Mouse (Mus musculus): ENCODE measurements at regions not wholly inside any gene's neighbourhood (a gene's known extent, or its start where the extent isn't known, plus 50 kb on each side); places are given as distances from the start of the nearest gene placed in this dataset.

DNA sequence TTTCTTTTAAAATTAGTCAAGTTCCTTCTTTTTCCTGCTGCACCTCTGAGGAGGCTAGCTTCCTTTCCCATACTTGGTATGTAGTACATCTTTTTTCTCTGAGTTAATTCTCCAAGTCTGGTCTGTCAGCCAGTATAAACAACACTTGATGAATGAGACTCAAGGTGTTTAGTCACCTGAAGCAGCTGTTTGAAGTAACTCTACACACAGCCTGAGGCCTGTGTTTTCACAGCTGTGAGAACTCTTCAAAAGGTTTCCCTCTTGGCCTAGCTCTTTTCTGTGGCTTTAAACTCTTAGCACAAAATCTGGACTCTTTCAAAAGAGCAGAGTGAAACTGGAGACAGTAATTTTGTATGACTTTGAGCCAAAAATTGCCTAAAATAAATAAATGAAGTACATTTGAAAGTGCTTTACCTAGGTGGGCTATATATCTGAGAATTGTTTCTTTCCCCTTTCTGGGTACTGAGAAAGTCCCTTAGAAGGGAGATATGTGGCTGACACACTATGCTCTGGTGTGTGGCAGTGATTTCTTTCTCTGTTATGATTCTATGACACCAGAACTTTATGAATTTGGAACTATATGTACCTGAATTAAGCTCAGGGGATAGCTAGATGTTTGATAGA lies 1070.2 kb upstream of the Zeb2 start:
- no peak for DNase-seq (ENCODE audit: low spot score in 2 of 2)

DNA sequence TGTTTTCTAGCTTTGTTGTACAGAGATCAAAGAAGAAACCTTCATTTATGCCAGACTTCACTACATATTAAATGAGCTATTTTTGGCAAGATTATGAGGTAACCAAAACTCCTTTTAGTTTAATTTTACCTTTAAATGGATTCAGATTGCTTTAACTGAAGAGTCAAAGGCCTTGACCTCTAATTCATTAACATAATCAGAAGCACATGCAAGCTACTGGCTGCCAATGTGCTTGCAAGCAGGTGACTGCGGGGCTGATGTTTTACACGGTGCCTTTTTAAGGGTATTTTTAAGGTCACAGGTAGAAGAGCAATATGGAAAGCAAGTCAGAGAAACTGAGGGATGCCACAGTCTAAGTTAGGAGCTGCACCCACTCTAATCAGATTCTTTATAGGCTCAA lies 1066.0 kb upstream of the Zeb2 start:
- no peak for DNase-seq (ENCODE audit: low spot score in 2 of 2)

DNA sequence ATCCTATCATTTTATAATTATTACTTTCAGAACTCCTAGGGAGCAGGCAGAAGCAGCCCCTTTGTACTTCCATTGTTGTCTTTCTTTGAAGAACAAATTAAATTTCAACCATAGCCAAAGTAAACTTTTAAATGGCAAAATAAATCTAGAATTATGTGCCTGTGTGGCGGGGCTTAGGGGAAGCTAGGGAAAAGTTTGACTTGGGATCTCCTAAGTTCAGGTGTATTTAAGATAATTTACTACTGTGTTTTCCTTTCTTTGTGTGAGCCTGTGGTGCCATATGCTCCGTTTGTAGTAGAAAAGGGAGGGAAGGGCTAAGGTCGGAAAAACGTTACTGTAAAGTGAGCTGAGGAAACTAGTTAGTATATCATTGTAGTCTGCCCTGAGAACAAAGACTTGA lies 1062.5 kb upstream of the Zeb2 start:
- DNase-seq (ENCODE audit: low spot score in 2 of 2), result no peak

DNA sequence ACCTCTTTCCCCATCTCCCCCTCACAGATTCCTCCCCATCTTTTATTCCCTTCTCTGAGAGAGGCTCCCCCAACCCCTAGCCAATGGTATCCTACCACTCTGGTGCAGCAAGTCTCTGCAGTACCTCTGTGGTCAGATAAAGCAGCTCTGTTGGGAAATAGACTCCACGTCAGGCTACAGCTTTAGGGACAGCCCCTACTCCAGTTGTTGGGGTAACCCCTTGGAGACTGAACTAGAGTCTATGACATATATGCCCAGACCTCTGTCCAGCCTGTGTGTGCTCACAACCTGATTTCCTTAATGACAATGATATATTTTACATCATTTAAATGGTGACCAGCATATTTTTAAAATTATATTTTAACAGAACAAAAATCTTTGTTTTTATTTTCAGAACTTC lies 1051.3 kb upstream of the Zeb2 start:
- no peak for DNase-seq (ENCODE audit: low spot score in 2 of 2)

DNA sequence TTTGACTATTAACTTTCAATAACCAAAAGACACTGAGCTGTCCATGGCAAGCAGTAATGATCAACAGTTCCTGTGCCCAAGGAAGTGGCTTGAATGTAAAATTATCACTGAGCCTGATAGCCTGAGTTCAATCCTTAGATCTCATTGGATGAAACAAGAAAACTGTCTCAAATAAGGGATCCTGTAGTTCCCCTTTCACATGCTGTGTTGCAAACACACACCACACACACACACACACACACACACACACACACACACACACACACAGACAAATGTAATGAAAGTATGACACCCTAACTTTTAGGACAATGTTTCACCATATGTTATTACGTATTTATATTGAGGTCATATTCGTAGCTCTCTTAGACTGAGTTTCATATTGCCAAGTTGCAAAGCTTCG lies 1032.7 kb upstream of the Zeb2 start:
- no peak for DNase-seq (ENCODE audit: low spot score in 2 of 2)

GRCm38 (mm10) chr2:46119871-46120270 lies 1002.7 kb upstream of the Zeb2 start:
- no peak for DNase-seq (ENCODE audit: low spot score in 2 of 2)

DNA sequence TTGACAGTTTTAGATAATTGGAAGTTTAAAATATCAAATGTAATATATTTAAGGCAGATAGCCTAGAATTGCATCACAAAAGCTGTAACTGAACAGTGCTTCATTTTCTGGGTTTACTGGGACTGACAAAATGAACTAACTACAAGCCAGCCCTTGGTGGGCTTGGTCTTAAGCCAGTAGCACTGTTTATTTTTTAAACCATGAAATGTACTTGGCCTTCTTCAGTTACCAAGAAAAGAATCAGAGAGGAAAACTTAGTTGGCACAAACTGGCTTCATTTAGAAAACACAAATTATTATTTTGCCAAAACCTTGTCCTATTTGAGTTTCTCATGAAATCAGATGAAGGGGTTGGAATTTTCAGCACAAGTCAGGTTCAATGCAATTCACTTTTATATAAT lies 989.8 kb upstream of the Zeb2 start:
- peak in 1 of 2 experiments; percentile 4 for DNase-seq (ENCODE audit: low spot score in 2 of 2)

- DNase-seq (ENCODE audit: low spot score in 2 of 2), result no peak
Observed at GRCm38 (mm10) chr2:46065034-46065802, 948.0 kb upstream of the Zeb2 start.

DNA sequence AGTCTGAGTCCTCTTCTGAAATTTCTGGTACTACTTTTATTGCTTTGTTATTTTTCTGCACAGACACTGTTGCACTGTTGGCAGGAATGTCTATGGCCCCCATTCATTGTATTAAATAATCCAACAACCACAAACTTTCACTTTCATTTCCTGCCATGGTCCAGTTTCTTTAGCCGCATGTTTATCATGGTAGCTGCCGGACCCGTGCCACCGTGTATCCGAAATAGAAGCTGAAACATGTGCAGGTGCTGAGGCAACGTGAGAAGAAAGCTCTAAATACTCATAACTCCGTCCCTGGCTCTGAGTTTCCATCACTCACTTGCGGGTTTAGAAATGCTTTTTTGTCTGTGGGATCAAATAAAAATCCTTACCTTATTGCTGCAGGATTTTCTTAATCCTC lies 938.5 kb upstream of the Zeb2 start:
- no peak for DNase-seq (ENCODE audit: low spot score in 2 of 2)

- no peak for DNase-seq (ENCODE audit: low spot score in 2 of 2)
Observed at GRCm38 (mm10) chr2:46054902-46055301, 937.7 kb upstream of the Zeb2 start.

GRCm38 (mm10) chr2:46021854-46022253 lies 904.7 kb upstream of the Zeb2 start:
- DNase-seq (ENCODE audit: low spot score in 2 of 2), result no peak

DNA sequence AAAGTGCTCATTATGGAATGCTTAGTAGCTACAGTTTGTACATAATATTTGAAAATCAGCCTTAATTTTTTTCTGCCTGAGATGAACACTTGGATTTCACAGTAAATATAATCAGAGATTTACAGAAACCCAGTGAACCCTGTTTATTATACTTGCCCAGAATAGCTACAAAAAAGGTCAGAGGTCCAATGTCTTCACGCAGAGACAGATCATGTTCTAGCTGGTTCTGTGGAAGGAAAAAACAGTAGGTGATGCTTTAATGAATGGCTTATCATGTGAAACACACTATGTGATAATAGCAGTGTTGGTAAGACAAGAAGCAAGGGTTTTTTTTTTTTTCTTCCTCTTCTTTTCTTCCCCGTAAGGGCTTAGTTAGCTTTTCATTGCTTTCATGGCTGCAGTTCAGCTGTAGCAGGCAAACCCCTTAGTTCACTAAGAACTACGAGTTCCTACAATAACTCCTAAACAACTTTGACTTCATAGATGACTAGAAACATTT lies 896.6 kb upstream of the Zeb2 start:
- no peak for DNase-seq (ENCODE audit: low spot score in 2 of 2)

DNA sequence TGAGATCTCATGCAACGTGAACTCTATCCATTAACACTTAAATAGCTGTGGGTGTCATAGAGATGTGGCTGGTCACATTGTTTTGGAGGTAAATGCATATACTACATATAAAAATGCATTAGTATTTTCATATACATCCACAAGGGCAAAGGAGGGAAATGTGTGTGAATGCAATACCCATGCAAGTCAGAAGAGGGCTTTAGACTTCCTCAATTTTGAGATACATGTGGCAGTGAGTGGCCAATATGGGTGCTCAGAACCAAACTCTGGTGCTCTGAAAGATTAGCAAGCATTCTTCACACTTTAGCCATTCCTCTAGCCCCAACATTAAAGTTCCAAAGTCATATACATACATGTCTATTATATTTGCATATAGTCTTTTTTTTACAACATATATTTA lies 895.5 kb upstream of the Zeb2 start:
- no peak for DNase-seq (ENCODE audit: low spot score in 2 of 2)

DNA sequence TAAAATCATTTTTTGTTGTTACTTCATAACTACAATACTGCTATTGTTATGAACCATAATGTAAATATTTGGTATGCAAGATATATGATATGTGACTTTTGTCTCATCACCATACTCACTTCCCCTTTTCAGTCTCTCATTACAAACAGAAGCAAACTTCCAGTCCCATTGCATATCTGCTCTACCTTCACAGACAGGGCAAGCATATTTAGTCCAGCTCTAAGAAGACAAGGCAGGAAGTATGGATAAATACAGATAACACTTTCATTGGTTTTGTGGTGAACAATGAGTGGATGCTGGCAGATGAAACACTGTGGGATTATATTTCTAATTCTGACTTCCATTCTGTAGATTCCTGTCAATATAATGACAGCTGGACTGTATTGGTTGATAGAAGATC lies 858.0 kb upstream of the Zeb2 start:
- DNase-seq (ENCODE audit: low spot score in 2 of 2), result no peak

DNA sequence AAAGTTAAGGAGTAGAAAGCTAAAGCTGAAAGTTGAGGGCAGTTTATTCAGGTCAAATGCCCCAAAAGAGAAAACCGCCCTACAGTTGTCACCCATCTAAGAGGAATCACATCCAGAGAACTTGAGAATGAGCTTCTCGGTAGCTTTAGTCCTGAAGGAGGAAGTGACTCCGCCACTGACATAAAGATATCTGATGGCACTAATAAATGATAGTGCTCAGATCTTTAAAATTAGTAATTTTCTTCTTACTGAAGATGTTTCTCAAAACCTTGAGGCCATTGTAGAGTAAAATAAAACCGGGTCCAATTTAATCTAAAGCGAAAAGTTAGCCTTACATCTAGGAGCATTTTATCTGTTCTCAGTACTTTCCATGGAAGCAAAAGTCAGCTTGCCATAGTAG lies 851.4 kb upstream of the Zeb2 start:
- DNase-seq (ENCODE audit: low spot score in 2 of 2), result no peak

- DNase-seq (ENCODE audit: low spot score in 2 of 2), result no peak
Observed at GRCm38 (mm10) chr2:45956792-45957330, 839.7 kb upstream of the Zeb2 start.

DNA sequence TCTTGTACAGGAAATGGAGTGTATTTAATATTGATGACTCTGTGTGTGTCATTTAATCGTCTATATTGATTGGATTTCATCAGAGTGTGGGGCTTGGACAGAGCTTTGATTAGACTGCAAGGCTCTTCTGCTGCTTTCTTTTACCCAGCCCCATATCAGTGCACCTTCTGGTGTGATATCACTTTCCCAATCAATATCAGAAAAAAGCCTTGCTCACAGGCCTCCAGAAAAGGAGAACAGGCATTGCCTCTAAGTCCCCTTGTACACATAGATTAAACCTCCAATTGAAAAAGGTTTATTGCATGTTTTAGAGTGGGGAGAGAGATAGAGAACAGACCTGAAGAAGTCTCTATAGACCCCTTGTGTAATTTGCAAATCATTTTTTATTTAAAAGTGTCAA lies 831.6 kb upstream of the Zeb2 start:
- no peak for DNase-seq (ENCODE audit: low spot score in 2 of 2)

DNA sequence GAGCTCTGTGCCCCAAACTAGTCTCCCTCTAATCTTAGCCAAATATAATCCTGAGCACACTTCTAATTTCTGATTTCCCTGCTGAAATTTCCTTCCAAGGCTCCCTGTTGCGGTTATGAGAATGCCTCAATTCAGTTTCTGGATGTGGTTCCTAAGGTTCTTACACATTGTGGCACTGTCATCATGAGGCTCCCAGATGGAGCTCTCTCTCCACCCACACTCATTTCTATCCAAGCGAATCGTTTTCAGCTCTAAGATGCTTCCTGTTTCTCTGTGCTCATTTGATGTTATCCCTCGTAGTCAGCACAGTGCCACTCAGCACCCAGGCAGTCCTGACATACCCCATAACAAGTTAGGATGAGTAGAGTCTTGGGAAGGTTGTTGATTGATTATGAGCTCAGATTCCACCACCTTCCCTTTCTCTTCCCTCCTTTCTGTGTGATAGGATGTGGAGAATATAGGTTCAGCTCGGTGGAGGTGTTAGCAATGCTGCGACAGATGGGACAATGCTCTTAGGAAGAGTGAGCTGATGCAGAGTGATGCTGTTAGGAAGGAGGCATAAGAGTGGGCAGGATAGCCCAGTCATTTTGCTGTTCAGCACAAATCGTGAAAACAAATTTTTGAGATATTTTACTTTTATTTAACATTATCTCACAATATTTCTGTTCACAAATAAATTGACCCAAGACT lies 808.7 kb upstream of the Zeb2 start:
- no peak for DNase-seq (ENCODE audit: low spot score in 2 of 2)

DNA sequence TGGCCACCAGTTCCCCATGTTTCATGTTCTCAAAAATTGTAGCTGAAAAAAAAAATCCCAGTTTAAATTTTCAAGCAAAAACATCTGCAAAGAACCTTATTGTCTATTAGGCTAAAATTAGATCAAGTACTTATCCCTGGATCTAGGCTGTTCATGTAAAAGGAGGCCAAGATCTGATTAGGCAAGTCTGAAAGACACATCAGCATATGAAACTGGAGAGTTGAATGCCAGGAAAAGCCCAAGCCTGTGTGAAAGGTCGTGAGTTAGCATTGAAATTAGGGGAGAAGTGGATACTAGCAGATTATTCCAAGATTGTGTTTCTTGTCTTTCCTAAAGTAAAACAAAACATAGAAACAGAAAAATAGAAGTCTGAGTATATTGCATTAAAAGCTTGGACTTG lies 791.7 kb upstream of the Zeb2 start:
- no peak for DNase-seq (ENCODE audit: low spot score in 2 of 2)

DNA sequence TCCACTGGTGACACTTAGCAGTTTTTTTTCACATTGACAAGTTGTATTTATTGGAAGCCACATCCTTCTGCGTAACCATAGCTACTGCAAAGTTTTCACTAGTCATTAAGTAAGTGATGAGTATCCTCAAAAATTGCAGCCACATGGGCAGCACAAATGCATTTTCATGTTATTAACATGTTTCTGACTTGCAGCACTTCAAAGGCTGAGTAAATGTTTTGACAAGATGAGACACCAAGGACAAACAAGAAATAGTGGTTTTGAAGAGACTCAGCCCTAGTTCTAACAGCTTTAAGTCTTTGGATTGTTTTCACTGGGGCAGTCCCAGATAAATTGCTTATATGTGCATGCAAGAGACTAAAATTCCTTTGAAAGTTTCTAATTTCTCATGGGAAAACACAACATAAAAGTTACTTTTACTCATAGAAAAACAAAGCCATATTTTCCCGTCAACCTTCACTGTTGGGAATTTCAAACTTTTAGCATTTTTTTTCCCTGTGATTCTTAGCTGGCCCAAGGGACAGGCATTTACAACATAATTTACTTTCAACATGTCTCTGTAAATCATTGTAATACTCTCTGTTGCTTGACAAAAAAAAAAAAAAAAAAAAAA lies 787.5 kb upstream of the Zeb2 start:
- no peak for DNase-seq (ENCODE audit: low spot score in 2 of 2)

DNA sequence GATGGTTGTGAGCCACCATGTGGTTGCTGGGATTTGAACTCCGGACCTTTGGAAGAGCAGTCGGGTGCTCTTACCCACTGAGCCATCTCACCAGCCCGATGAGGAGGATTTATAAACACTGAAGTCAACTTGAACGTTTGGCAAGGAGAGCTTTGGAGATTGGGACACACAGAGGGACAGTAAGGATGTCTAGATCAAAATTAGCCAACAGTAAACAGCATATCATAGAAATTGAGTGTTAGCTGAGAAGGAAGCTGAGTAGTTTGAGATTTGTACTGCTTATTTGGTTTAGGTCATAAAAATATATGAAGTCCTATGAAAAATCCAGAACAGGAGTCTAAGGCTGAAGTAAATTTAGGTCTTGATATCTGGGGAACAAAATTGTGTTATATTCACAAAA lies 786.9 kb upstream of the Zeb2 start:
- no peak for DNase-seq (ENCODE audit: low spot score in 2 of 2)

DNA sequence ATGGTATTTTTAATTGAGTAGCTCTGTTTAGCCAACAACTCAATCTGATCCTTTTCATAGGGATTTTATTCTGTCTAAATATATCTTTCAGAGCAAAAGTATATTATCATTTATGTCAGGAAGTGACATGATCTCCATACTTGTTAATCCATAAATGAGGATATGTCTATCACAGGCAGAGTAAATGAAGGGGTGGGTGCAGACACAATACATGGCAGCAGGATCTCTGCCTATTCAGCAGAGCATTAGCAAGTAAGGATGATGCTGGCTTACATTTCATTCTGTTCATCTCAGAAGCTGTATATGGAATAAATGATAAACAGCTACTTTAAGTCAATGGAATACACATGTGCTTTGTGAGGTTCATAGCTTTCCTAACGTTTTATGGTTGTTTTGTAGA lies 786.2 kb upstream of the Zeb2 start:
- DNase-seq (ENCODE audit: low spot score in 2 of 2), result no peak
